ENCODE assay signal across 10 mouse cellular contexts in the genomic region with DNA sequence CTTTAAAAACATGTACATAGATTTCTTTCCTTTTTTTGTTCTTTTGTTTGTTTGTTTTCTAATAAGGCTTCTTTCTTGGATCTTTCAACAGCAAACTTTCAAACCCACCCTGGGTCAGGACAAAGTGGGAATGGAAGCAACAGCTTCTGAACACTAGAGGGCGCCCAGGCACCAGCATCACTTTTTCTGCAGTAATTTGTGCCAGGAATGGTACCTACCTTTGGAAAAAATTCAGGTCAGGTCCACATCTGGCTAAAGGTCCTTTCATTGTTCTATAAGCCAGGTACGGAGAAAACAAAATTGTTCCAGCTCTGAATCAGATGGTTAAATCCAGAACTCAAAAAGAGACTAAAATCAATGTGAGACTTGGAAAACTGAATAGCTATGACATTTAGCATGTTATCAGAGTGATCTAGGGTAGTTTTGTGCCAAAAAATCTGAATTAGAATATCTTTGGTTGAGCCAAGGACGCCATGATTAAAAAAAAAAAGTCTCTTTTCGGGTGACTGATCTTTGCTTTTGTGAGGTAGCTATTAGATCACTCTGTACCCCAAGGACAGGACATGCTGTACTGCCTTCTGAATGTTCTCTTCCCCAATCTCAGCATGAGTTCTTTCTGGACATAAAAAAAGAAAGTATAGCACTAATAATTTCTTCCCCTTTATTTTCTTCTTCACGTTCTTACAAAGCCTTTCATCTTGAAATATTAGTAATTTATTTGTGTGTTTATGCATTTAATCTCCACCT. TPM values are rescaled to one million over a fixed set of nuclear protein-coding genes. Genes with fewer than 3 reads are reported as not detected.
DNase-seq lines count a peak whose midpoint lies in the region; ATAC-seq and TF ChIP-seq lines count a peak whose summit lies in the region.
"Had no signal": no experiment of that assay in that cellular context is flagged by ENCODE, and none has a peak within 500 bp of the region (broad histone marks: within the 10 kb centered on the region; RNA-seq: fewer than 3 reads in every experiment).

No protein-coding gene starts in this region.

- no peak overlapping the region for H3K27ac ChIP-seq in heart, postnatal 0 days (ENCODE audit: low read depth)
- H3K27ac ChIP-seq in heart, embryonic 12.5 days (ENCODE audit: poor library complexity, severe bottlenecking) = no peak overlapping the region
- no peak overlapping the region for H3K27ac ChIP-seq in thymus, adult 2 months (ENCODE audit: control insufficient read depth, insufficient read depth, low read length)
- no peak overlapping the region for H3K27ac ChIP-seq in limb, embryonic 10.5 days
- H3K27ac ChIP-seq: neural tube, embryonic 13.5 days had no signal

- no peak overlapping the region for H3K4me3 ChIP-seq in heart, postnatal 0 days (ENCODE audit: low read depth, low read length)
- H3K4me3 ChIP-seq in heart, embryonic 12.5 days = no peak overlapping the region
- H3K4me3 ChIP-seq in thymus, adult 2 months (ENCODE audit: control insufficient read depth, insufficient read depth, low read length) = no peak overlapping the region
- no peak overlapping the region for H3K4me3 ChIP-seq in limb, embryonic 10.5 days
- H3K4me3 ChIP-seq: neural tube, embryonic 13.5 days had no signal

- TF ChIP-seq CTCF in heart, postnatal 0 days (IDR thresholded peaks at IDR 0.05; ENCODE audit: low read depth) = peak; percentile 64
- no peak for TF ChIP-seq CTCF in thymus, adult 2 months (IDR thresholded peaks at IDR 0.05; ENCODE audit: borderline replicate concordance, control insufficient read depth, extremely low read depth, insufficient read depth, low read length, poor library complexity)

- no peak for ATAC-seq in heart, postnatal 0 days (ENCODE audit: insufficient read depth, low read depth)
- ATAC-seq in heart, embryonic 12.5 days (ENCODE audit: insufficient number of reproducible peaks, low FRiP score) = no peak

- H3K9ac ChIP-seq in heart, postnatal 0 days (replicated peaks; ENCODE audit: low read depth, low read length) = no peak overlapping the region
- H3K9ac ChIP-seq in heart, embryonic 12.5 days = no peak overlapping the region
- H3K9ac ChIP-seq: neural tube, embryonic 13.5 days had no signal

- no peaks in the 10 kb centered on the region for H3K9me3 ChIP-seq in heart, postnatal 0 days (replicated peaks; ENCODE audit: control insufficient read depth, low read length)
- no peaks in the 10 kb centered on the region for H3K9me3 ChIP-seq in heart, embryonic 12.5 days (replicated peaks)
- no peaks in the 10 kb centered on the region for H3K9me3 ChIP-seq in limb, embryonic 10.5 days (replicated peaks)
- H3K9me3 ChIP-seq: neural tube, embryonic 13.5 days had no signal

- DNase-seq in heart, postnatal 0 days (ENCODE audit: low spot score) = no peak
- DNase-seq in thymus, adult 2 months = peak; percentile 8
- DNase-seq in thymus, postnatal 36 days = no peak
- peak; percentile 73 for DNase-seq in cerebellum, adult 9-10 months
- DNase-seq in limb, embryonic 10.5 days (ENCODE audit: low spot score) = peak; percentile 58
- DNase-seq in splenic B cell, adult 2 months (ENCODE audit: low read depth, low spot score) = peak; percentile 48
- no peak for DNase-seq in urinary bladder, postnatal 10 days (ENCODE audit: low spot score)

- TF ChIP-seq POLR2A in thymus, adult 2 months (IDR thresholded peaks at IDR 0.05; ENCODE audit: control insufficient read depth, extremely low read depth, insufficient read depth, low read length, poor library complexity) = no peak

- no peak overlapping the region for H3K4me2 ChIP-seq in heart, postnatal 0 days (ENCODE audit: low read depth, low read length)
- H3K4me2 ChIP-seq in heart, embryonic 12.5 days = no peak overlapping the region
- H3K4me2 ChIP-seq: neural tube, embryonic 13.5 days had no signal

- no peaks in the 10 kb centered on the region for H3K4me1 ChIP-seq in heart, postnatal 0 days (ENCODE audit: control insufficient read depth, insufficient read depth)
- peaks cover 2% of the 10 kb centered on the region; the same call in 1 of the 2 replicates for H3K4me1 ChIP-seq in heart, embryonic 12.5 days (replicated peaks)
- H3K4me1 ChIP-seq in thymus, adult 2 months (replicated peaks; ENCODE audit: control insufficient read depth, insufficient read depth, low read length) = no peaks in the 10 kb centered on the region
- H3K4me1 ChIP-seq in limb, embryonic 10.5 days = no peaks in the 10 kb centered on the region

- WGBS in heart, postnatal 0 days = 16% methylated on average over 5 of the region's 5 CpGs
- WGBS in heart, embryonic 12.5 days = 21% methylated on average over 5 of the region's 5 CpGs
- 39% methylated on average over 5 of the region's 5 CpGs for WGBS in thymus, adult 2 months
- 39% methylated on average over 5 of the region's 5 CpGs for WGBS in limb, embryonic 10.5 days

- H3K27me3 ChIP-seq in heart, postnatal 0 days (ENCODE audit: control insufficient read depth, insufficient read depth, low read length) = no peaks in the 10 kb centered on the region
- H3K27me3 ChIP-seq in heart, embryonic 12.5 days (replicated peaks) = no peaks in the 10 kb centered on the region
- no peaks in the 10 kb centered on the region for H3K27me3 ChIP-seq in thymus, adult 2 months (ENCODE audit: control insufficient read depth, insufficient read depth, low read length)
- H3K27me3 ChIP-seq in limb, embryonic 10.5 days (ENCODE audit: low read depth, poor library complexity, severe bottlenecking) = no peaks in the 10 kb centered on the region
- no peaks in the 10 kb centered on the region for H3K27me3 ChIP-seq in splenic B cell, adult 2 months (ENCODE audit: control insufficient read depth, insufficient read depth, low read length, poor library complexity, severe bottlenecking)
- H3K27me3 ChIP-seq: neural tube, embryonic 13.5 days had no signal

- no peak for TF ChIP-seq EP300 in heart, postnatal 0 days (IDR thresholded peaks at IDR 0.05; ENCODE audit: low read depth)

- no peaks in the 10 kb centered on the region for H3K36me3 ChIP-seq in heart, postnatal 0 days (replicated peaks; ENCODE audit: control insufficient read depth, insufficient read depth, low read length)
- no peaks in the 10 kb centered on the region for H3K36me3 ChIP-seq in heart, embryonic 12.5 days
- H3K36me3 ChIP-seq in thymus, adult 2 months (ENCODE audit: control insufficient read depth, insufficient read depth, low read length) = no peaks in the 10 kb centered on the region
- H3K36me3 ChIP-seq in limb, embryonic 10.5 days = no peaks in the 10 kb centered on the region
- no peaks in the 10 kb centered on the region for H3K36me3 ChIP-seq in splenic B cell, adult 2 months (ENCODE audit: control insufficient read depth, insufficient read depth, low read length, poor library complexity, severe bottlenecking)
- H3K36me3 ChIP-seq: neural tube, embryonic 13.5 days had no signal

RNA-seq across cellular contexts. Expression of a gene that starts 9.5 kb away (rescaled TPM):
- 1.8 TPM in 1 of 2 replicates, not detected in the other for total RNA-seq in heart, postnatal 0 days (2014; rRNA removed; ENCODE audit: low replicate concordance)
- polyA plus RNA-seq in heart, postnatal 0 days (2015; fragmentation: Nextera tagmentation; extraction: Ambion mirVana) = 0.14 and 0.16 TPM in 2 replicates
- polyA plus RNA-seq in heart, embryonic 12.5 days (2016; fragmentation: Nextera tagmentation; extraction: Ambion mirVana) = 3.9 and 4.5 TPM in 2 replicates
- 6.6 and 8.7 TPM in 2 replicates for polyA plus RNA-seq in thymus, adult 2 months (2012; rRNA removed)
- polyA plus RNA-seq in limb, embryonic 10.5 days (2016; fragmentation: Nextera tagmentation; extraction: Ambion mirVana) = 0.55 and 0.78 TPM in 2 replicates

RNA-seq across cellular contexts. Expression of a gene that starts 26.7 kb away (rescaled TPM):
- 0.19 and 0.54 TPM in 2 replicates for total RNA-seq in heart, postnatal 0 days (2014; rRNA removed; ENCODE audit: low replicate concordance)
- 1.3 and 1.7 TPM in 2 replicates for polyA plus RNA-seq in heart, postnatal 0 days (2015; fragmentation: Nextera tagmentation; extraction: Ambion mirVana)
- 2.4 and 3.0 TPM in 2 replicates for polyA plus RNA-seq in heart, embryonic 12.5 days (2016; fragmentation: Nextera tagmentation; extraction: Ambion mirVana)
- 6.5 and 7.4 TPM in 2 replicates for polyA plus RNA-seq in thymus, adult 2 months (2012; rRNA removed)
- polyA plus RNA-seq in limb, embryonic 10.5 days (2016; fragmentation: Nextera tagmentation; extraction: Ambion mirVana) = 1.1 and 2.5 TPM in 2 replicates

RNA-seq across cellular contexts. Expression of a gene that starts 43.5 kb away (rescaled TPM):
- 0.35 and 1.1 TPM in 2 replicates for total RNA-seq in heart, postnatal 0 days (2014; rRNA removed; ENCODE audit: low replicate concordance)
- 0.10 and 0.29 TPM in 2 replicates for polyA plus RNA-seq in heart, postnatal 0 days (2015; fragmentation: Nextera tagmentation; extraction: Ambion mirVana)
- polyA plus RNA-seq in heart, embryonic 12.5 days (2016; fragmentation: Nextera tagmentation; extraction: Ambion mirVana) = 0.57 TPM in 2 replicates
- polyA plus RNA-seq in thymus, adult 2 months (2012; rRNA removed) = 5.9 and 6.8 TPM in 2 replicates
- 0.29 and 0.49 TPM in 2 replicates for polyA plus RNA-seq in limb, embryonic 10.5 days (2016; fragmentation: Nextera tagmentation; extraction: Ambion mirVana)

RNA-seq across cellular contexts. Expression of a gene that starts 46.4 kb away (rescaled TPM):
- total RNA-seq in heart, postnatal 0 days (2014; rRNA removed; ENCODE audit: low replicate concordance) = not detected in 2 replicates
- polyA plus RNA-seq in heart, postnatal 0 days (2015; fragmentation: Nextera tagmentation; extraction: Ambion mirVana) = not detected in 2 replicates
- polyA plus RNA-seq in heart, embryonic 12.5 days (2016; fragmentation: Nextera tagmentation; extraction: Ambion mirVana) = not detected in 2 replicates
- not detected in 2 replicates for polyA plus RNA-seq in thymus, adult 2 months (2012; rRNA removed)
- not detected in 2 replicates for polyA plus RNA-seq in limb, embryonic 10.5 days (2016; fragmentation: Nextera tagmentation; extraction: Ambion mirVana)
- total RNA-seq: layer of hippocampus, postnatal 10 days had no signal
- polyA plus RNA-seq: neural tube, embryonic 13.5 days had no signal

RNA-seq across cellular contexts. Expression of a gene that starts 58.2 kb away (rescaled TPM):
- not detected in 2 replicates for total RNA-seq in heart, postnatal 0 days (2014; rRNA removed; ENCODE audit: low replicate concordance)
- not detected in 2 replicates for polyA plus RNA-seq in heart, postnatal 0 days (2015; fragmentation: Nextera tagmentation; extraction: Ambion mirVana)
- not detected in 2 replicates for polyA plus RNA-seq in heart, embryonic 12.5 days (2016; fragmentation: Nextera tagmentation; extraction: Ambion mirVana)
- polyA plus RNA-seq in thymus, adult 2 months (2012; rRNA removed) = not detected in 2 replicates
- polyA plus RNA-seq in limb, embryonic 10.5 days (2016; fragmentation: Nextera tagmentation; extraction: Ambion mirVana) = not detected in 2 replicates
- total RNA-seq: layer of hippocampus, postnatal 10 days had no signal
- polyA plus RNA-seq: neural tube, embryonic 13.5 days had no signal

Comparison
In these comparisons a context has a peak if more than half of its experiments do, and no peak if none do; other contexts are left out.
1. DNase-seq: peak in thymus, adult 2 months (single experiment), cerebellum, adult 9-10 months (single experiment), limb, embryonic 10.5 days (single experiment) and splenic B cell, adult 2 months (single experiment); none in heart, postnatal 0 days (single experiment), thymus, postnatal 36 days (0 of 2) and urinary bladder, postnatal 10 days (single experiment).